Mouse (Mus musculus): ENCODE results near the gene Acer2.

DNA sequence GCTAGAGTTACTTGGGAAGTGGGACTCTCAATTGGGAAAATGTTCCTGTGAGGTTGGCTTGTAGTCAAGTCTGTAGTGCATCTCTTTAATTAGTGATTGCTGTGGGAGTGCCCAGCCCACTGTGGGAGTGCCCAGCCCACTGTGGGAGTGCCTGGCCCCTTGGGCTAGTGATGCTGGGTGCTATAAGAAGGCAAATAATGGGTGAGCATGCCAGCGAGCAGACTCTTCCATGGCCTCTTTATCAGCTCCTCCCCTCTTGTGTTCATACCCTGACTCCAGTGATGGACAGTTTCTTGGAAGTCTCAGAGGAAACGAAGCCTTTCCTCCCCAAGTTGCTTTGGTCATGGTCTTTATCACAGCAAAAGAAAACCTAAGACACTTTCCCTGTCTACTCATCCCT lies 8.2 kb downstream of the Acer2 start:
- TF ChIP-seq CTCF (IDR thresholded peaks at IDR 0.05; ENCODE audit: low read depth) (no peak), EP300 (IDR thresholded peaks at IDR 0.05; ENCODE audit: low read depth) (no peak)

Measured in liver, postnatal 0 days (tissue).